Comparison of ENCODE assay signal across 21 mouse cellular contexts in genomic region chr19:29149583-29149982, GRCm38 (mm10). TPM values are rescaled to one million over a fixed set of nuclear protein-coding genes. Genes with fewer than 3 reads are reported as not detected.
A peak's percentile ranks its signal among the peaks of the same experiment; 100 is the strongest.
DNase-seq lines count a peak whose midpoint lies in the region; ATAC-seq and TF ChIP-seq lines count a peak whose summit lies in the region.
"Had no signal": no experiment of that assay in that cellular context is flagged by ENCODE, and none has a peak within 500 bp of the region (broad histone marks: within the 10 kb centered on the region; RNA-seq: fewer than 3 reads in every experiment).

No protein-coding gene starts in this region.

- no peaks in the 10 kb centered on the region for H3K79me2 ChIP-seq in myocyte (ENCODE audit: control insufficient read depth, insufficient read depth)

- no peak for DNase-seq in kidney, adult 18-20 months
- peak; percentile 31 for DNase-seq in 3T3-L1 (ENCODE audit: low read depth, low spot score)
- peak; percentile 21 for DNase-seq in NIH3T3 (ENCODE audit: low read depth)
- DNase-seq: adrenal gland, adult 8-10 months; adrenal gland, postnatal 36 days; cerebellum, adult 11 months; cerebellum, adult 8-10 months; cerebellum, postnatal 14 days; gastrocnemius, adult 2 months; gastrocnemius, postnatal 25 days; heart, postnatal 10 days; heart, postnatal 4 days had no signal

- TF ChIP-seq POLR2A in myocyte (IDR thresholded peaks at IDR 0.05; ENCODE audit: insufficient read length, low read depth), result no peak

- H3K9ac ChIP-seq in kidney, embryonic 15.5 days, result no peak overlapping the region
- no peak overlapping the region for H3K9ac ChIP-seq in forebrain, embryonic 15.5 days (replicated peaks)
- H3K9ac ChIP-seq: embryonic facial prominence, embryonic 13.5 days; forebrain, embryonic 13.5 days; hindbrain, embryonic 12.5 days had no signal

- no peaks in the 10 kb centered on the region for H3K27me3 ChIP-seq in kidney, embryonic 15.5 days
- H3K27me3 ChIP-seq in myocyte (ENCODE audit: control insufficient read depth, insufficient read depth, insufficient read length), result no peaks in the 10 kb centered on the region
- no peaks in the 10 kb centered on the region for H3K27me3 ChIP-seq in forebrain, embryonic 15.5 days
- H3K27me3 ChIP-seq: embryonic facial prominence, embryonic 13.5 days; forebrain, embryonic 13.5 days; hindbrain, embryonic 12.5 days had no signal

- H3K4me2 ChIP-seq in kidney, embryonic 15.5 days, result peak overlapping the region; percentile 2; the same call in 1 of the 2 replicates
- peak overlapping the region; percentile 7 for H3K4me2 ChIP-seq in myocyte (ENCODE audit: low read depth)
- H3K4me2 ChIP-seq in forebrain, embryonic 15.5 days (replicated peaks), result no peak overlapping the region
- H3K4me2 ChIP-seq: embryonic facial prominence, embryonic 13.5 days; forebrain, embryonic 13.5 days; hindbrain, embryonic 12.5 days had no signal

- no peaks in the 10 kb centered on the region for H3K9me3 ChIP-seq in kidney, embryonic 15.5 days (replicated peaks)
- no peaks in the 10 kb centered on the region for H3K9me3 ChIP-seq in forebrain, embryonic 15.5 days
- H3K9me3 ChIP-seq: embryonic facial prominence, embryonic 13.5 days; forebrain, embryonic 13.5 days; G1E; heart, embryonic 10.5 days; hindbrain, embryonic 12.5 days had no signal

- peaks cover 15% of the 10 kb centered on the region for H3K4me1 ChIP-seq in kidney, embryonic 15.5 days
- no peaks in the 10 kb centered on the region for H3K4me1 ChIP-seq in forebrain, embryonic 15.5 days
- H3K4me1 ChIP-seq: forebrain, embryonic 13.5 days; heart, embryonic 10.5 days; hindbrain, embryonic 12.5 days had no signal

- H3ac ChIP-seq in myocyte (ENCODE audit: control insufficient read depth, insufficient read length), result no peak overlapping the region

- no peak overlapping the region for H3K4me3 ChIP-seq in kidney, embryonic 15.5 days (replicated peaks)
- no peak overlapping the region for H3K4me3 ChIP-seq in myocyte
- no peak overlapping the region for H3K4me3 ChIP-seq in forebrain, embryonic 15.5 days
- H3K4me3 ChIP-seq: embryonic facial prominence, embryonic 13.5 days; forebrain, embryonic 13.5 days; gastrocnemius, adult 2 months; heart, embryonic 10.5 days; hindbrain, embryonic 12.5 days had no signal

- peaks cover 6% of the 10 kb centered on the region; the same call in 1 of the 2 replicates for H3K36me3 ChIP-seq in kidney, embryonic 15.5 days
- H3K36me3 ChIP-seq in myocyte (ENCODE audit: control insufficient read depth, insufficient read depth), result peaks cover 4% of the 10 kb centered on the region
- H3K36me3 ChIP-seq in forebrain, embryonic 15.5 days, result no peaks in the 10 kb centered on the region

- ATAC-seq in kidney, embryonic 15.5 days (replicated peaks; ENCODE audit: low FRiP score), result no peak
- ATAC-seq in forebrain, embryonic 15.5 days (replicated peaks), result no peak
- ATAC-seq: forebrain, embryonic 13.5 days; hindbrain, embryonic 16.5 days had no signal

- peak overlapping the region; percentile 10 for H3K27ac ChIP-seq in kidney, embryonic 15.5 days
- H3K27ac ChIP-seq in forebrain, embryonic 15.5 days (replicated peaks), result no peak overlapping the region
- H3K27ac ChIP-seq: embryonic facial prominence, embryonic 13.5 days; forebrain, embryonic 13.5 days; gastrocnemius, adult 2 months; heart, embryonic 10.5 days; hindbrain, embryonic 12.5 days had no signal

- WGBS in kidney, embryonic 15.5 days, result 43% methylated on average over 6 of the region's 6 CpGs
- 78% methylated on average over 6 of the region's 6 CpGs for WGBS in forebrain, embryonic 15.5 days

TF ChIP-seq in myocyte, 11 proteins besides CTCF, POLR2A, EP300 and RAD21:
- TF ChIP-seq REST (IDR thresholded peaks at IDR 0.05; ENCODE audit: insufficient read depth, insufficient read length), result no peak
- no peak for TF ChIP-seq TCF12 (IDR thresholded peaks at IDR 0.05; ENCODE audit: insufficient read depth, poor library complexity, severe bottlenecking)
- no peak for TF ChIP-seq TCF3 (IDR thresholded peaks at IDR 0.05; ENCODE audit: insufficient read length, low read depth)
- TF ChIP-seq MYOD1 (IDR thresholded peaks at IDR 0.05; ENCODE audit: control insufficient read depth in 1 of 3, insufficient read length in 2 of 3, low read depth in 2 of 3), result no peak

RNA-seq across cellular contexts. Expression of gene Rcl1, which starts 48.4 kb away (rescaled TPM):
- 63.1 and 63.8 TPM in 2 replicates for polyA plus RNA-seq in kidney, embryonic 15.5 days (2015; fragmentation: Nextera tagmentation; extraction: Ambion mirVana)
- polyA plus RNA-seq in myocyte (2012; fragmentation: generic; extraction: Trizol), result 19.1 TPM
- 36.4 and 37.0 TPM in 2 replicates for polyA plus RNA-seq in forebrain, embryonic 15.5 days (2015; fragmentation: Nextera tagmentation; extraction: Ambion mirVana)
